Mouse (Mus musculus) stomach, embryonic 14.5 days (tissue): ENCODE measurements at regions not wholly inside any gene's neighbourhood (a gene's known extent, or its start where the extent isn't known, plus 50 kb on each side); places are given as distances from the start of the nearest gene placed in this dataset.

Experiments used
- ATAC-seq: fragments of 200-750 bp; cut with Nextera tagmentation; 2 replicates; pipeline ENCODE4 v1.8.0; 2017; ENCODE audit warnings: low read depth, moderate TSS enrichment; ENCODE audit not compliant: insufficient number of reproducible peaks, insufficient read depth, low FRiP score
- H3K27ac ChIP-seq: fragments of 300-500 bp; sonication (generic); 2 replicates; pipeline ENCODE4 v1.5.1; 2014; ENCODE audit warnings: mild to moderate bottlenecking, low read length, moderate library complexity, mixed read lengths
- H3K27me3 ChIP-seq: fragments of 300-500 bp; sonication (generic); 2 replicates; pipeline ENCODE4 v1.6.1; 2014; ENCODE audit warnings: low read length, control low read depth, mixed read lengths; ENCODE audit not compliant: control insufficient read depth, insufficient read depth
- H3K36me3 ChIP-seq: fragments of 300-500 bp; sonication (generic); 2 replicates; pipeline ENCODE4 v1.6.1; 2014; ENCODE audit warnings: mild to moderate bottlenecking, control low read depth, low read length, moderate library complexity, mixed read lengths; ENCODE audit not compliant: control insufficient read depth, insufficient read depth
- H3K4me1 ChIP-seq: fragments of 300-500 bp; sonication (generic); 2 replicates; pipeline ENCODE4 v1.6.1; 2014; ENCODE audit warnings: low read length, control low read depth, mixed read lengths; ENCODE audit not compliant: control insufficient read depth, insufficient read depth
- H3K4me2 ChIP-seq: fragments of 300-500 bp; sonication (generic); replicated peaks from 2 replicates; pipeline ENCODE4 v1.6.1; 2014; ENCODE audit warnings: low read depth, low read length, control low read depth
- H3K4me3 ChIP-seq: fragments of 300-500 bp; sonication (generic); 2 replicates; pipeline ENCODE4 v1.5.1; 2014; ENCODE audit warnings: low read depth, low read length, control low read depth
- H3K9ac ChIP-seq: fragments of 300-500 bp; sonication (generic); replicated peaks from 2 replicates; pipeline ENCODE4 v1.6.1; 2014; ENCODE audit warnings: low read depth, mild to moderate bottlenecking, control low read depth, low read length, moderate library complexity, mixed read lengths
- H3K9me3 ChIP-seq: fragments of 300-500 bp; sonication (generic); 2 replicates; pipeline ENCODE4 v1.6.1; 2016; ENCODE audit warnings: low read depth, low read length, control low read depth; ENCODE audit not compliant: control insufficient read depth
- WGBS: fragments of 180-500 bp; shearing (Covaris S2); extraction: QIAGEN DNeasy Blood & Tissue Kit; methylation state at CpG from one replicate; pipeline ENCODE4 v1.1.7; 2014; 5-methylcytosine and 5-hydroxymethylcytosine counted together

DNA sequence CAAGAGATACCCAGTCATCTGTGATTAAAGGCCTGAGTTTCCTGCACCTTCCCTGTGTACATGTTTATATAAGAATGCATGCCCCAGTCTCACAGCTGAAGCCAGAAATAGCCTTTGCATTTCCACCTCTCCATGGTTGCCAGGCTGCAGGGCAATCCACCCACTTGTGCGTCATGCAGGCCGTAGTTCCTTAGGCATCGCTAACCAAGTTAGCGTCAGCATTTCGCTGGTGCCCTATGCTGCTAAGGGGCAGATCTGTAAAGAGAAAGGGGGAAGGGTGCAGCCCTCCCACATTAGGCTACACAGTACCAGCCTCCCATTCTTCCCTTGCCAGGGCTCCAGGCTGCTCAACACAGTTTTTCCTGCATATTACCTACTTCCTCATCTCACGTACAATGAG lies 155.6 kb upstream of the Actbl2 start:
- H3K27me3 ChIP-seq, result no peaks in the 10 kb centered on the region
- H3K4me2 ChIP-seq, result no peak overlapping the region
- H3K36me3 ChIP-seq, result no peaks in the 10 kb centered on the region
- H3K9me3 ChIP-seq, result no peaks in the 10 kb centered on the region
- no peak for ATAC-seq
- no peaks in the 10 kb centered on the region for H3K4me1 ChIP-seq
- H3K27ac ChIP-seq, result no peak overlapping the region
- H3K9ac ChIP-seq, result no peak overlapping the region
- H3K4me3 ChIP-seq, result no peak overlapping the region
- 86% methylated on average over 6 of the region's 6 CpGs for WGBS

DNA sequence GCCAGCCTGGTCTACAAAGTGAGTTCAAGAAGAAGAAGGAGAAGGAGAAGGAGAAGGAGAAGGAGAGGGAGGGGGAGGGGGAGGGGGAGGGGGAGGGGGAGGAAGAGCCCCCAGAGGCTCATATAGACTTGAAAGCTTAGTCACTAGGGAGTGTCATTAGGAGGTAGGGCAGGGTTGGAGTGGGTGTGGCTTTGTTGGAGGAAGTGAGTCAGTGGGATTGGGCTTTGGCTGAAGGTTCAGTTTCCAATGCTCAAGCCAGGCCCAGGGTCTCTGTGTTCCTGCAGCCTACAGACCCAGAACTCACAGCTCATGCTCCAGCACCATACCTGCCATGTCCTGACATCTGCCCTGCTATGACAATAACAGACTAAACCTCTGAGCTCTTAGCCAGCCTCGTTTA lies 154.4 kb upstream of the Actbl2 start:
- H3K4me2 ChIP-seq, result no peak overlapping the region
- no peaks in the 10 kb centered on the region for H3K4me1 ChIP-seq
- no peak overlapping the region for H3K4me3 ChIP-seq
- 85% methylated on average over 1 of the region's 1 CpGs for WGBS
- no peak overlapping the region for H3K27ac ChIP-seq
- H3K9me3 ChIP-seq, result no peaks in the 10 kb centered on the region
- H3K36me3 ChIP-seq, result no peaks in the 10 kb centered on the region
- no peak for ATAC-seq
- no peaks in the 10 kb centered on the region for H3K27me3 ChIP-seq
- no peak overlapping the region for H3K9ac ChIP-seq

DNA sequence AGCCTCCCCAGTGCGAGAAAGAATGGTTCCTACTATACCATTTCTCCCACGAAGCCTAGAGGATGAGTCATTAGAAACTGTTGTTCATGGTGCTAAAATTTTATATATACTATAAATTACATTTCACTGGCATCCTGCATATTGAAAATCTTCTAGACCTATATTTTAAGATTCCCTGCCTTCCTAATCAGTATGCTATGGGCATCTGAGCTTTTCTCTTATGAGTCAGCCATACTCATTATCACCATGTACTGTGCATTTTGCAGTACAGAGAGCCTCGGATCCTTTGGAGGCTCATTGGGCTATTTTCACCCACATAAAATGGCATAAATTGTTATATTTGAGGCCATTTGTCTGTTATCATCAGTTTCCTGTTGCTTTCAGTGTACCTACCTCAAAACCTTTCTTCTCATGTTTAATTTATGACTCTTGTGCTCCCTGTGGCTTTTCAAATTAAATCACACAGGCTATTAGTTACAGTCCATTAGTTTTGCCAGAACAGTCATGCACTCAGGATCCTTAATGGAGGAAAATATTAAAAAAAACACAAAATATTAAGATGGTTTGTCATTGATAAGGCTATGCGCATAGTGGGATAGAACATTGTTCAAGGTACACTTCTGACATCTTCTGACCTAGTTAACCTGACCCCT lies 150.1 kb upstream of the Actbl2 start:
- Histone ChIP-seq H3K27me3 (no peaks in the 10 kb centered on the region), H3K9me3 (no peaks in the 10 kb centered on the region), H3K9ac (no peak overlapping the region), H3K27ac (no peak overlapping the region), H3K4me2 (no peak overlapping the region), H3K4me1 (no peaks in the 10 kb centered on the region), H3K4me3 (no peak overlapping the region), H3K36me3 (no peaks in the 10 kb centered on the region)
- WGBS, result 82% methylated on average over 4 of the region's 4 CpGs
- no peak for ATAC-seq

DNA sequence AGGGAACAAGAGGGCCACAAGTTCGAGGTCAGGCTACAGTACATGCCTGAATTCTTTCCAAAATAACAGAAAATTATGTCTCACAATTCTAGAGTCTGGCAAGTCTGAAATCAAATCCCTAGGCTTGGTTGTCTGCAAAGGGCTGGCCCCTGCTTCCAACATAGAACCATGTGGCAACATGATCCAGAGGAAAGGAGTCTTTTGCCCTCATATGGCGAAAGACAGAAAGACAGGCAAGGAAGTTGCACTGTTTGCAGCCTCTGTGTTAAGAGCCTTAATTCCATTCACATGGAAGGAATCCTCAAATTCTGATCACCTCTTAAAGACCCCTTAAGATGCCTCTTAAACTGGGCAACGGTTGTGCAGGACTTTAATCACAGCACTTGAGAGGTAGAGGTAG lies 123.7 kb upstream of the Actbl2 start:
- ATAC-seq, result no peak
- H3K4me2 ChIP-seq, result no peak overlapping the region
- no peaks in the 10 kb centered on the region for H3K4me1 ChIP-seq
- no peak overlapping the region for H3K4me3 ChIP-seq
- H3K36me3 ChIP-seq, result no peaks in the 10 kb centered on the region
- H3K27me3 ChIP-seq, result no peaks in the 10 kb centered on the region
- H3K27ac ChIP-seq, result no peak overlapping the region
- no peaks in the 10 kb centered on the region for H3K9me3 ChIP-seq
- no peak overlapping the region for H3K9ac ChIP-seq
- WGBS, result 69% methylated on average over 3 of the region's 3 CpGs

DNA sequence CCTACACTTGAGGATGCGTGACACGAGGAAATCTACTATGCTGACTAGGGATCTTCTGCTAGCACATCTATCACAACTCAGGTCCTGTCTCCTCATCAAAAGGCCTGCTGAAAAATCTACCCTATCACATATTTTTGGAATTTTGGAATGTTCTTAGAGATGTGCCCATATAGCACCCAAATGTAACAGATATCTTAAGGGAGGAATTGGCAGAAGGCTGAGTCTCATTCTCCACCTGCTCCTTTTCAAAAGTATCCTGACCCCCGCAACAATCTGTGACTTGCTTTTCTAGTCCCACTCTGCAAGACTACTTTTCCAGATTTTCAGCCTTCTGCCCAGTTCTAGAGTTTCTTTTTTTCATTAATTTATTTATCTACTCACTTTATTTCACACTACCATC lies 118.4 kb upstream of the Actbl2 start:
- no peak for ATAC-seq
- 90% methylated on average over 3 of the region's 3 CpGs for WGBS
- H3K9ac ChIP-seq, result no peak overlapping the region
- H3K9me3 ChIP-seq, result no peaks in the 10 kb centered on the region
- no peak overlapping the region for H3K4me3 ChIP-seq
- no peaks in the 10 kb centered on the region for H3K36me3 ChIP-seq
- H3K27ac ChIP-seq, result no peak overlapping the region
- no peaks in the 10 kb centered on the region for H3K27me3 ChIP-seq
- no peaks in the 10 kb centered on the region for H3K4me1 ChIP-seq
- no peak overlapping the region for H3K4me2 ChIP-seq

DNA sequence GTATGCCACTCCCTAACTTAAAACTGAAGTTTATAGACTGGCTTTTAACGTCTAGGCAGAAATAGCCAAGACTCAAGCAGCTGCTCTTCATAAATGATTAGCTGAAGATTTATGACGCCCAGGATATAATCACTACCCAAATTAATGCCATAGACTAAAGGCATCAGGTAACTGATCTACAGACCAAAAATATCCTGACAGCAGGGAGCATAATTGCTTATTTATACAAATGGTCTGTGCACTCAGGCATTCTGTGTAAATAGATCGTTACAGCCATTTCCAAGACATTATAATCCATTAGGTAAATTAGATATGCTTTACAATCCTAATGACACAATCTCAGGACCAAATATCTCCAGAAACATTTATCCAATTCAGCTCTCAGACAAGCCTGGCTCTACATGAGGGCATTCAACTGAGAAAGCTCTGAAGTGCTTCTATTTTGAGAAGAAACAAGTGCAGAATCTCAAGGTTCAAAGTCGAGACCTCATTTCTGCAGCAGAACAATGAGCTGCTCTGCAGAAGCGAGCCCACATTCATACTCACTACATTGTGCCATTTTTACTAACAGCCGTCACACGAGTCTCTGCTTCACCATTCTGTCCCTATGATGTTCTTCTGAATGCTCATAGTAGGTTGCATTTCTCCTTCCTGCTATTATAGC lies 111.9 kb upstream of the Actbl2 start:
- no peak overlapping the region for H3K27ac ChIP-seq
- H3K4me1 ChIP-seq, result no peaks in the 10 kb centered on the region
- H3K36me3 ChIP-seq, result no peaks in the 10 kb centered on the region
- no peaks in the 10 kb centered on the region for H3K27me3 ChIP-seq
- no peak overlapping the region for H3K9ac ChIP-seq
- no peak for ATAC-seq
- no peak overlapping the region for H3K4me2 ChIP-seq
- no peak overlapping the region for H3K4me3 ChIP-seq
- 72% methylated on average over 7 of the region's 7 CpGs for WGBS
- H3K9me3 ChIP-seq, result no peaks in the 10 kb centered on the region

DNA sequence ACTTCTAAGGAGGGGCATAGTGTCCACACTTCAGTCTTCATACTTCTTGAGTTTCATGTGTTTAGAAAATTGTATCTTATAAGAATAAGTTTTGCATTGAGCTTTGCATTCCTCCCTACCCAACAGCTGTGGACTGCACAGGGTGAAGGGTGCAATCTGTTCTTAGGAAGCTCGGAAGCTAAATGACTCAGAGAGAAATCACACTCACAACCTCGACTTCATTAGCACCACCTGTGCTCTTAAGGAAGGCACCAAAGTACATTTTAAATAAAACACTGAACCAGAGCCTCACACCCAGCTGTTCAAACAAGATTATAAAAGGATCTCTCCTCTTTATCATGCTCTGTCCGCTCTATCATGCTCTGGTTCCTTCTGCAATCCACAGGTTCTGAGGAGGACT lies 110.1 kb upstream of the Actbl2 start:
- Histone ChIP-seq H3K4me3 (no peak overlapping the region), H3K9ac (no peak overlapping the region), H3K27ac (no peak overlapping the region), H3K36me3 (no peaks in the 10 kb centered on the region), H3K9me3 (no peaks in the 10 kb centered on the region), H3K4me1 (no peaks in the 10 kb centered on the region), H3K27me3 (no peaks in the 10 kb centered on the region), H3K4me2 (no peak overlapping the region)
- 66% methylated on average over 3 of the region's 3 CpGs for WGBS
- no peak for ATAC-seq

DNA sequence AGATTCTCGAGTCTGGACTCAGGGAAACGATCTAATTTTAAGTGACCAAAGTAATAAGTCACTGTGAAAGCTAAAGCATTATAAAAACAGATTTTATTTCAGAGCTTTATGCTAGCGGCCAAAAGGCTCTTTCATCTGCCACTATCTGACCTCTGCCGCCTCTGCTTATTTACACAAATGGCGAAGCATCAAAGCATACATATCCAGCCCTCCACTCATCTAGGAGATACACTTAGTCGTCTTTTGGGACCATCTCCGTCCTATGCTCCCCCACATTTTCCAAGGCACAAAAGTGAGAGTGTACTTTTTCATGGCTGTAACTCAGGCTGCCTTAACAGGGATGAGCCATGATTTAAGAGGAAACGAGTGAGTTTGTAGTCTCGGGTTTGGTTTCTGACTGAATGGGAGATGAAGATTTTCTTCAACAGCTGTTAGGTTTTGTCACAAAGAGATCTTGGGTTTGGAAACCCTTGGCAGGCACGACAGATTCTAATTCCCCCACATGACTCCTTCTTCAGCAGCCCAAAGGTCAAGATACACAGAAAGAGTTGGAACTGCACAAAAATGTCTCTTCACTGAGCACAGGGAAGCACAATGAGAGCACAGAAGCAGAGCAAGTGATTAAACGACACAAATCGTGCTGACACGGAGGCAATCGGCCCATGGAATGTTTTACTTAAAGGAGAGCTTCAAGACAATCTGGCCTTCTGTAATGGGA lies 96.7 kb upstream of the Actbl2 start:
- no peak overlapping the region for H3K4me3 ChIP-seq

More for the DNA sequence above, 96.7 kb upstream of the Actbl2 start:
- H3K4me1 ChIP-seq, result peaks cover 5% of the 10 kb centered on the region; the same call in 1 of the 2 replicates
- no peaks in the 10 kb centered on the region for H3K36me3 ChIP-seq
- H3K27ac ChIP-seq, result peak overlapping the region; percentile 66
- WGBS, result 40% methylated on average over 14 of the region's 14 CpGs
- no peak overlapping the region for H3K9ac ChIP-seq
- no peak for ATAC-seq
- H3K27me3 ChIP-seq, result no peaks in the 10 kb centered on the region
- H3K4me2 ChIP-seq, result no peak overlapping the region
- no peaks in the 10 kb centered on the region for H3K9me3 ChIP-seq
